Mouse (Mus musculus) liver, adult 2 months (tissue): ENCODE data around the gene Clec10a.

Experiments used
- CTCF ChIP-seq: fragments of 200-500 bp; IDR thresholded peaks from 2 replicates; pipeline ENCODE4 v1.5.1; 2011; ENCODE audit warnings: low read depth, low read length, control low read depth
- POLR2A ChIP-seq: fragments of 200-500 bp; IDR thresholded peaks from 2 replicates; pipeline ENCODE4 v1.6.1; 2011; ENCODE audit warnings: low read length, control low read depth; ENCODE audit not compliant: insufficient read depth; ENCODE audit errors: extremely low read depth

DNA sequence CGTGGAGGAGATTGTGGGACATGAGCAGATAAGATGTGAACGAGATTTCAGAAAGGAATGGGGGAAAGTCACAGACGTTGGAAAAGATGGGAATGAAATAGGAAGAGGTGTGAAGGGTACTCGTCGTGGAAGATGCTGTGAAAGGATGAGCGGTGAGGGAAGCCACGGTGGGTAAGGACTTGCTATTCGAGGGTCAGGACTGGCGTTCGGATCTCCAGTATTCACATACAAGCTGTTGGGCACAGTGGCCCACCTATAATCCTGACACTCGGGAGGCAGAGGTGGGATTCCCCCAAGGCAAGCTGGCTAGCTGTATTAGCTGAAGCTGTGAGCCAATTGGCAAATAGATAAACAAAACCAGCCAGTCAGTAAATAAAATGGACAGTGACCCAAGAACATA is 22.8 kb downstream of the Clec10a start:
- TF ChIP-seq POLR2A (no peak), CTCF (no peak)
